Mouse (Mus musculus): ENCODE data around the gene Tenm3.

Gene Tenm3

DNA sequence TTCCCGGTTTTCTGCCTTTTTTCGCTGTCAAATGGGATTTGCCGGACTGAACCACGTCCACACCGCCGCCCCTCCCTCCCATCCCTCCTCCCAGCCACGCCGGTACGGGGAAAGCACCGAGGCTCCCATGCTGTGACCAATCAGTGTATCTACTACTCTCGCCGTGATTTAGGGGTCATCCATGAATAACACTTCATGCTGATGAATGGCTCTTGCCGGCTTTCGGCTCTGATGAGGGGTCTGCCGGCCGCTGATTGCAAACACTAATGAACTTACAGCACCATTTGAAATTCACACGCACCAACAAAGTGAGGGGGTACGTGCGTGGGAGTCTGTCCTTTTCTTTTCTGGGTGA lies at the start of gene Tenm3:
TSS of gene Tenm3 (minus strand) at position 21 of the 355 bp plus-strand sequence.
- no peak for DNase-seq (ENCODE audit: extremely low spot score, low read depth, low spot score)

DNA sequence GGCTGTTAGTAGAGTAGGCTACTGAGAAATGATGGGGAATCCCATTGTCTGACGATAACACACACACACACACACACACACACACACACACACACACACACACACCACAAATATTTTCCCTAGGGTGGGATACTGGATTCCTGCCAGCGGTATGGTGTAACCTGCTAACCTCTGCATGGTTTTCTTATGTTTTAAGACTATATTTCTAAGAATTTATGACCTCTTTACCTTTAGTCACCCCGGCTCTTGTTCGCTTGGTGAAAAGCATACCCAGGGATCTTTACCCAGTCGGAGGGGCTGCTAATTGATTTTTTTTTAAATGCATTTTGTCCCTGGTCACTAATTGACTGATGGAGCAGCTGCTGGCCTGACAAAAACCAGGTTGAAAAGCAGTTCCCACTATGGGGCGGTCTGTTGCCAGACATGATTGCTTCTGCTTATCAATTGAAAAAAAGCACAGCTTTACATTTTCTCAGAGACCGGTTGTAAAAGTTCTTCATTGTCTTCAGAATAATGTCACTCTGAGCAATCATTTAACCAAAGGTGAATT lies 46.5 kb upstream of the Tenm3 start:
- DNase-seq (ENCODE audit: extremely low spot score, low read depth, low spot score): peak; percentile 10

DNA sequence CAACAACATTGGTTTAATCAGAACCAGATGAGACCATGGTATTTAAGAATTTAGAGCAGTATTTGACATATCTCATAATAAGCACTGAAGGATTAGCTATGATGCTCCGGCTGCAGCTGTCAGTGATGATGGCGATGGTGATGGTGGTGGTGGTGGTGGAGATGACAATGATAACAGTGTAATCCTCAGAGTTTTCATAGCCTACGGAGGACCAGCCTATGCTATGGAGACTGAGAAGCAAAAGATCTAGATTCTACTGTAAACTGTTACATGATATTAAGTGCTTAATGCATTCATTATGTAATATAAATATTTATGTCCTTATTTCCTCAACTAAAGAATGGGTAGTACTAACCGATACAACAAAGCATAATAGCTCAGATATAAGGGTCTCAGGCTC lies 40.5 kb upstream of the Tenm3 start:
- no peak for DNase-seq (ENCODE audit: extremely low spot score, low read depth, low spot score)

DNA sequence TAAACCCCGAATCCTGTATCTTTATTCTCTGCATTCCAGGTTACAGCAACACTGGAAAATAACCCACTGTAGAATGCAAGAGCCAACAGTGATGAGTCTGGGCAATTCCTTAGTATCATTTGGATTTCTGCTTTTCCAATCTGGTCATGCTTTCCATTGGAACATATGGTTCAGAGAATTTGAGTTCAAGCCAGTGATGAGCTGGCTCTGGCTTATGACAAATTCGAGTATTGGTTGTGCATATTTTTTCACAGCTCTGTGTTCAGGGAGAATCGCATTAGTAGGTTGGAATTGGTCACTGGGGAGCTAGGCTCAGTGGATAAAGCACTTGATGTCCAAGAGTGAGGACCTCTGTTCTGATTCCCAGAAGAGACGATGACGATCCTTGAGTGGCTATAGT lies 36.8 kb upstream of the Tenm3 start:
- DNase-seq (ENCODE audit: extremely low spot score, low read depth, low spot score): no peak

DNA sequence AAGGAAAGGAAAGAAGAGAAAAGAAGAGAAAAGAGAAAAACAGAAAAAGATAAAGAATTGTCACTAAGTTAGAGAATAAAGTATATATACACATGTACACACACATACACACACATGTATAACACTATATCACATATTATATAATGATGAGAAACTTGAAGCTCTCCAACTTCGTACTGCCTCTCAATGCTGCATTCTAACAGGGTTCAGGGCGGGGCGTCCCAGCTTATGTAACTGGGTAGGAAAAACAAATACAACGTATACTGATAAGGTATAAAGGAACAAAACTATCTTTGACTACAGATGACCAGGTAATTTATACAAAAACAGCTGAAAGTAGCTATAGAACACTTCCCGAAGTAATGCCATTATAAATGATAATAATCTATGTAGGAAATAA lies 22.2 kb upstream of the Tenm3 start:
- no peak for DNase-seq (ENCODE audit: extremely low spot score, low read depth, low spot score)

DNA sequence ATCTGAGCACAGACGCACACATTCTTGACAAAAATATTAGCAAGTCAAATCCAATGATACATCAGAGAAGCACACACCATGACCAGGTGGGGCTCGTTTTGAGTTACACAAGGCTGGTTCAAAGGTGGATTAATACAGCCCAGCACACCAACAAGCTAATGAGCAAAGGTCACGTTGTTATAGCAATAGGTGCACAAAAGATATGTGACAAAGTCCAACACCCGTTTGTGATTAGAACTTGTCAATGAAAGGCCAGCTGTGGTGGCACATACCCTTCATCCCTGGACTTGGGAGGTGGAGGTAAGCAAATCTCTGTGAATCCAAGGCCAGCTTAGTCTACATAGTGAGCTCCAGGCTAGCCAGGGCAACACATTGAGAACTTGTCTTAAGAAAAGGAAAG lies 21.7 kb upstream of the Tenm3 start:
- no peak for DNase-seq (ENCODE audit: extremely low spot score, low read depth, low spot score)

DNA sequence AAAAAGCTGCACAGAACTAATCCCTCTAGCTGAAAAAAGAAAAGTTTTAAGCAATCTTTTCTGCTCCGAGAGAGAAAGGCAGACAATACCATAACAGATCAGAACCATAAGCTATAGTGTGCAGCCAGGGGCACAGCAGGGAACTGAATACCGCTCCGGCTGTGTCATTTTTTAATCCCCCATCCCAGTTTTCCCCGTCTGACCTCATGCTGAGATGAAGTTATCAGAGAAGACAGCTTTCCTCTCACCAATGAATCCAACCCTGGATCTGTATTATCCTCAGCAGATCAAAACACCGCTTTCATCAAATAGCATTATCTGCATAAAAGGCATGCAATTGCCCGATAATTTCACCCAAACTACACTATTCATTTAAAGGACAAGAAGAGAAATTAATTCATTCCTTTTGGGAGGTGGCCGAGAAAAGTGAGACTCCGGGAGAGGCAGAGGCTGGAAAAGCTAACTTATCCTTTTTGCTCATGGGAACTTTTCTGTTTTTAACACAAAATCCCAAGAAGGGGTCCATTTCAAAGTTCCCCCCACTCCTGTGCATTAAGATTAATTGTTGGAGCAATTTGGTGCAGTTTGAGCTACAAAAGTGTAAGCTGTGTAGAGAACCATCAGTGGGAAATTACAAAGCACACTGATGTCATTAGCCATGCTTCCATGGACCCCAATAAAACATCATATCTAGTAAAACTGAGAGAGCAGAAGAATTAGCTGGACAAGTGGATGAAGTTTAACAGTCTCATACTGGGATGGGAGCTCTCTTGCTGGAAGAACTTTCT lies 6.7 kb upstream of the Tenm3 start:
- DNase-seq (ENCODE audit: extremely low spot score, low read depth, low spot score): no peak

DNA sequence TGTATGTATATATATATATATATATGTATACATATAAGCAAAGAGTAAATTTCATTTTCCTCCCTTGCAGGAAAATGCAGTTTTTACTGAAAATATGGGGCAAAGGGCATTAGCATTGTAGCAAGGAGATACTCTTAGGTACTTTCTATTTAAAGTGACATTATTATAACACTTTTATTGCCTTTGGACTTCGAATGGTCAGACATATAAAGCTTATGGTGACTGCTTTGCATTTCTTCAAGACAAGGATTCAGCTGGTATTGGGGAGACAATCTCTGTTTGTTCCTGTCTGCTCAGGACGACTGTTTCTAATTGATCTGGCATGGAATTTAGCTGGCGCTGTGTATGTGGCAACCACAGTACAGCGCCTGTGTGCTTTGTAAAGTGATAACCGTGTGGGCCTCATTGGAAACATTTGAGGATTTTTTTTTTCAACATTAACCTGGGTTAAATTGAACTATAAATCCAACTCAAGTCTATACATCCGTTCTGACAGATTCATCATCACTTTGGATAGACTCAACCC lies 5.4 kb upstream of the Tenm3 start:
- no peak for DNase-seq (ENCODE audit: extremely low spot score, low read depth, low spot score)

DNA sequence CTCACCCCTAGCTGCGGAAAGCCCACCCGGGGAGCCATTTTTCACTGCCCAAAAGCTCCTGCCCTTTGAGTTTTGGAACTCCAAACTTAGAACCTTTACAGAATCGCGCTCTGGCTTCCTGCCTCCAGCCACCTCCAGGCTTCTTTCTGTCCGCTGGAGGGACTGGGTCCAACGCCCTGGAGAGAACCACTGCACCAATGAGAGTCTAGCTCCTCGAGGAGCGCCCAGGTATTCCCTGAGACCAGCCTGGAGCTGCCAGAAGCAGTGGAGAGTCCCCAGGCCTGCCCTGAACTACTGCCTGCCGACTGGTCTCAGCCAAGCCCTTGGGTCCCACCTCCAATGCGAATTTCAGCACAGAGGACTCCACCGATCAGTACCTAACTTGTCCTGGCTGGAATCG lies 1.2 kb upstream of the Tenm3 start:
- no peak for DNase-seq (ENCODE audit: extremely low spot score, low read depth, low spot score)

DNA sequence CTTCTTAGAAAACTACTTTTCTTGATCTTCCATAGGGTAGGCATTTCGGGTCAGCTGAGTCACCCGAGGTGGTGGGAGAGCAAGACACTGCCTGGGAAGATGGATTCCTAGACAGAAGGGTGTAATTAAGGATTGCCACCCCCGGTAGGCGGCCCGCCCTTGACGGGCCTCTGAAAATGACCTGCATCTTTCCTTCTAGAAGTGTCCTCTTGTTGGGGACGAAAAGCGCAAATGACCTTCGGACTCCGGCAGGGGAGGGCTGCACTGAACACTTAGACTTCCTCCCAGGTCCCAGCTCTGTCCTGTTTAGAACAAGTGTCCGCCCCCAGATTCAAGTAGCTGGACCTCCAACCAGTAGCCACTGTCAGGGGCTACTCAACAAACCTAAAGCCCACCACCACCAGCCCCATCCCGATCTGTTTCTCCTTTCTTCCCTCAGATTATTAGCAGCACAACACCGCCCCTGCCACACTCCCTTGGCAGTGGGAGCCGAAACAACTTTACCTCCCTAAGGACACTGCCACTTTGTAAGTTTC lies 687 bp upstream of the Tenm3 start:
- no peak for DNase-seq (ENCODE audit: extremely low spot score, low read depth, low spot score)

DNA sequence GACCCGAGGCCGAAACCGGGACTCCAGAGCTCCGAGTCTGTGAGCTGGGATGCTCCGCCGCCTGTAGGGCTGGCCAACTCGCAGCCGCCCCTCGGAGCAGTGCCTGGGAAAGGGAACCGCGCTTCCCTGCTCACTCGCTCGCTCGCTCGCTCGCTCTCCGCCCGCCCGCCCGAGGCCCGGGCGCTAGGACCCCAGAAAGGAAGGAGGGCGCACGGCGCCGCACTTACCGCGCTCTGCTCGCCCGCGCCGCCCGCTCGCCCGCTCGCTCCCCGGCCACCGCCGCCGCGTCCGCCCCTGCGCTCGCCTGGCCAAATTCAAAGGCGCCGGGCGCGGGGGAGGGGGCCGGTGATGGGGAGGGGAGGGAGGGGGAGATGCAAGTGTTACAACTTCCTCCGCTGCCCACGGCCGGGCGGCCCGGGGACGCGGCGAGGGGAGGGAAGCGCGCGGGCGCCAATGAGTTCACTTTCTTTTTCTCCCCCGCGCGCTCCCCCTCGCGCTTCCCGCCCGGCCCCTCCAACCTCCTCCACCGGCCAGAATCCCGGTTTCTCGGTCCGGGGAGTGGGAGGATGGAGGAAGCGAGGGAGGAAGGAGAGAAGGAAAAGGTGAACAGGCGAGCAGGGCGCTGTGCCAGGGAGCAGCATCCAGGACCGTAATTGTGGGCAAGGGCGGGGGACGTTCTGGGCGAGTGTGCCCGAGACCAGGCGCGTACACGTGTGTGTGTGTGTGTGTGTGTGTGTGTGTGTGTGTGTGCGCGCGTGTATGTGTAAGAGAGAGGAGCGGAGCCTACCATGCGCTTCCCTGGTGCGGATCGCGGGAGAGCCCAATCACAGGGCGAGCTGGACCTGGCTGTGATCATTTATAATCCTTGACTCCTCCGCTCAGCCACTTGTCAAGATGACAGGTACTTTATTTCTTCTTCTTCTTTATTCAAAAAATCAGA lies 490 bp downstream of the Tenm3 start:
- no peak for DNase-seq (ENCODE audit: extremely low spot score, low read depth, low spot score)

DNA sequence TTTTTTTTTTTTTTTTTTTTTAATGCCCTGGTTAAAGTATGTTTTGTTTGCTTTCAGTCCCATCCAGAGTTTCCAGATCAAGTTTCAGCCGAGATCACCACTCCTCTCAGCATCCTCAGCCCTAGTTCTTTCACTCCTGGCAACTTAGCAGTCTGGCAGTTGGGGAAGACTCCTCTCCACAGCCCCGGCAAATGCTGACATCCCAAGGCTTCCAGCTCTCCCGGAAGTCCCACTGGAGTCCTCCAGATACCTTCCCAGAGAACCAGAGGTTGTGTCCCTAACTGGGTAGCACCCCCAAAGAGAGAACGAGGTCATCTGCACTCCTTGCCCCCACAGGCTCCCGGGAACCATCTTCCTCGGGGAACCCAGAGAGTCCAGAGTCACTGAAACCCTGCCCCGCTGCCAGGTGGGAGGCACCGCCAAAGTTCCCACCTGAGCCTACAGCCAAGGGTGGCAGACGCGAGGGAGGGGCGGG lies 1.2 kb downstream of the Tenm3 start:
- DNase-seq (ENCODE audit: extremely low spot score, low read depth, low spot score): no peak

DNA sequence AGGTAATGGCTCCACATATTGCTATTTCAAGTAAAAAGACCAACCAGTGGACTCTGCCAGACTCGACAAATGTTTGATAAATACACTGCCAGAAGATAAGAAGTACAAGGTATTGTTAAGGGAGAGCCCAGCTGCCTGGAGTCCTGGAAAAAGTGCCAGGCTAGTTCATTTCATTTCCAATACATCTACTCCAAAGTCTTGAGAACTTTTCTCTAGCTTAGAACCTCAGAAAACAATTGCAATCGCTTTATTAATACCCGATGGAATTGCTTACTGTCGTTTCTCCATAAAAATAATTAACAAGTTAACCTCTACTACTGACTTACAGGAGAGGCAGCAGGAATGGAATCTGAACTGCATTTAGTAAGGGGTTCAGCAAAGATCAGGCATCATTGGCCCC lies 1.7 kb downstream of the Tenm3 start:
- no peak for DNase-seq (ENCODE audit: extremely low spot score, low read depth, low spot score)

DNA sequence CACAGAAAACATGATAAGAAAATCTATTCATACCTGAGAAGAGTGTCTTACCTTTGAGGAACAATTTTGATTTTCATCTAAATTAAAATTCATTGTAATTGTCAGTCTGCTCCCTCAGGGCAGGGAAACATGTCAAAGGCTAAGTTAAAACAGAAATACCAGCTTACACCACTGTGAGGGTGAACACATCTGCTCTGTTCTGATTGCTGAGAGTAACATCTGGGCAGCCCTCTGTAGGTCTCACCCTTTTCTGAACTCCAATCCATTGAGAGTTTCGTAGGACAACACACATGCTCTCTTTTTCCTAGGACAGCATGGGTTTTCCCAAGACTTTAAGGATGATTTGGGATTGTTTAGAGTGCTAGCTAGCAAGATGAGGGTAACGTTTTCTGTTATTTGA lies 8.0 kb downstream of the Tenm3 start:
- DNase-seq (ENCODE audit: extremely low spot score, low read depth, low spot score): no peak

DNA sequence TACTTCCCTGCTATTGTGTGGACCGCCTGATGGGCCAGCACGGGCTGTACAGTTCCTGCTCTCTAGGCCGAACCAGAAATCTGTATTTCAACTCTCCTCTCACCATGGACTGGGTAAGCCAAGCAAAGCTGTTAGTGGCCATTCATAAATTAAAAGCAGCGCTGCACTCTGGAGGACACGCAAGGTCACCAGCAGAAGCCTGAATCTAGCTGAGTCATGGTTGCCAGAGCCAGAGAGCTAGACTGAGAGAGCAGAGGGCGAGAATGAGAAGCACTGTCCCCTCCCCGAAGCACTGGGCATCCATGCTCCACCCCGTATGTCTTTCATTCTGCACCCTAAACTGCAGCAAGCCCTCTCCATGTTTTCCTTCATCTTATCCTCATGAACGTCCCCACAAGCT lies 16.3 kb downstream of the Tenm3 start:
- DNase-seq (ENCODE audit: extremely low spot score, low read depth, low spot score): no peak

DNA sequence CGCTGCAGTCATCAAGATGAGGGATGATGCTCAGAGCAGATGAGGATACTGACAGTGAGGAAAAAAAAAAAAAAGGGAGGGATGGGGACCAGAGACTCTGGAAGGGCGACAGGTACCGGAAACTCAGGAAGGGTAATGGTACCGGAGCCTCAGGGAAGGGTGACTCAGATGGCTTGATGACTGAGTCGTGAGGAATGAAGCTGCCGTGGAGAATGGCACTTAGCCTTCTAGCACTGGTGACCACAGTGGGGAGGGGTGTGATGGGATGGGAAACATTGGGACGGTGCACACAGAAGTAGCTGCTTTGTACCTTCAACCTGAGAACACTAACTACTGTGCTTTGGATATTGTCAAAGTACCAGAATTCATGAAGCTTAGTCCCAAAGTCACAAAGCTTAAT lies 18.1 kb downstream of the Tenm3 start:
- DNase-seq (ENCODE audit: extremely low spot score, low read depth, low spot score): no peak

DNA sequence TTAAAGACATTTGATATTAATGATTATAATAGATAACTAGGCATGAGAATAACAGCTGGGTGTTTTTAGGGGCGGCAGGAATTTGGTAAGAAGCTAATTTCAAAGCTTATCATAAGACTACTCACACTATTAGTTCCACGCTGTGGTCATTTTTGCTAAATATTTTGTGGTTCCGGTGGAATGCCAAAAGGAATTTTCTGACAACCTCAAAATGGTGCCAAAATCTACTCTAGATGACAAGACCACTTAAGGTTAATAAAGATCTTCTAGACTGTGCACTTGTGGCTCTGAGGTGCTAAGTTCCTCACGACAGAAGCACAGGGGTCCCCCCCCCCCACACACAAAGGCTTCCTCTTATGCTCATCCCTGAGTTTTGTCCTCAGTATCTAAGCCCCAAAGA lies 21.5 kb downstream of the Tenm3 start:
- DNase-seq (ENCODE audit: extremely low spot score, low read depth, low spot score): no peak

DNA sequence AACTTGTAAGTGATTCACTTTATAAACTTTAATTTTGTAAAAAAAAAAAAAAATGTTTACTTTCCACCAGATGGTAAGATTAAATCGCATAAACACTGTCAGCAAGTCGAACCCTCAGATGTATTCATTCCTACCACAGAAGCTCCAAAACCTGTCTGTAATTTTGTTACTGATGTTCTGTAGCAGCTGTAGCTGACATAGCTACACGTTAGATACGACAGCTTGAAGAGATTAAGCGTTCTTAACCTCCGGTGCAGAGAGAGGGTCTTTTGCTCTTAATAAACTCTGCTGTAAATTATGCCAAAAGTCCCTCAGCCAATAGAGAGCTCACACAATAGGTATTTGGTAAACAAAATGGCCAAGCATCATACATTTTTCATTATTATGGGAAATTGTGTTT lies 23.8 kb downstream of the Tenm3 start:
- no peak for DNase-seq (ENCODE audit: extremely low spot score, low read depth, low spot score)

DNA sequence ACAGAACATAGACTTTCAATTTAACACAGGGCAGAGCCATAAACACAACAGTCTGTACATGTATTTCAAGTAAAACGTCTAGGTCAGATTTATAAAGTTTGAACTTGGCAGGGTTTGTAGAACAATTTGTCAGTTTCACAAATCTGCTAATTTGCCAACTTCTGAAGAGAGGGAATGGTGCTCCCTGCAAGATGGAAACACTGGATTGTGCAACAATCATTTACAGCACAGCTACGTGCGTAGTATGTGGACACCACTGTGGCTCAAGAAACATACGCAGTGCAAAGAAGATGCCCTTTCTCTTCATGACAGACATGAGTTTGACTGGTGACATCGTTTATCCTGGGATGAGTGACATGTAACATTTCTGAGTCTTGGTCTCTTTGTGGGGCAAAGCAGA lies 24.4 kb downstream of the Tenm3 start:
- no peak for DNase-seq (ENCODE audit: extremely low spot score, low read depth, low spot score)

DNA sequence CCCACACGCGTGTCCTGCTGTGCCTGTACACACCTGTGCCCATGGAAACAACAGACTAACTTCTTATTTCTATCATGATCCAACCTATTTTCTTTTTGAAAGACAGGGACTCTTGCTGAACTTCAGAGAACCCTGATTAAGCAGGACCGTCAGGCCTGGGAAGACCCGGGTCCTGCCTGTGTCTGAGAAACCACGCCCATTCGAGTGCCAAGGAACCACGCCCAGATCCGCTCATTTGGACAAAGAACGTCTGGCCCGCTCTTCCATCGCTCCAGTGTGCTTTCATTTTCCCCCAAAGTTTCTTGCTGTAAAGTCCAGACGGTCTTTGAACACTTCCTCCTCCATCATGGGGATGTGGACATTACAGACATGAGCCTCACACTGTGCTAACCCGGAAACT lies 26.8 kb downstream of the Tenm3 start:
- no peak for DNase-seq (ENCODE audit: extremely low spot score, low read depth, low spot score)

DNA sequence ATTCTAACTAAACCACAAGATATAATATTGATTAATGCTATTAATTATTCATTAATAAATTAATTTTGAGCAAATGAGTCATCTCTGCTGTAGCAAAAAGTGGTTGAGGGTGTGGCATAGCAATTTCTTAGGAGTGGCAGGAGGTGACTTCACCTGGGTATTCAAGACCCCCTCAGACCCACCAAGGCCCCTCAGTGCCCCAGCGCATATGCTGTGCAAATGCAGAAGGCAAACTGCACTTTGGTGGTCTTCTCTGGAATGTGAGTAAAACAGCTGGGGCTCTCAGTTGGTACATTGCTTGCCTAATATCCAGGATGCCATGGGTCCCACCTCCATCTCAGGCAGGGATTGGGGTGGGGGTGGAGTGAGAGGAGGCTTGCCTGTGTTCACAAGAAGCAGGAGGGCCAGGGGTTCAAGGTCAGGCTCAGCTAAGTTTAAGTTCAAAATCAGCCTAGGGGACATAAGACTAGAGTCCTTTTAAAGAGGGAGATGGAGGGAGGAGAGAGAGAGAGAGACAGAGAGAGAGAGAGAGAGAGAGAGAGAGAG lies 31.5 kb downstream of the Tenm3 start:
- no peak for DNase-seq (ENCODE audit: extremely low spot score, low read depth, low spot score)
